Mouse (Mus musculus) MEL (cell line): Measurements from ENCODE around the gene Rcor1. TPM values are rescaled to one million over a fixed set of nuclear protein-coding genes. Genes with fewer than 3 reads are reported as not detected.

Source experiments
- DNase-seq: peaks from one replicate; pipeline ENCODE4 v3.0.0; 2011; ENCODE audit warnings: low read depth, low spot score
- H3K27ac ChIP-seq: 2 replicates; pipeline ENCODE4 v1.5.1; 2012; ENCODE audit warnings: low read depth, mild to moderate bottlenecking, control low read depth, low read length, moderate library complexity; ENCODE audit not compliant: control insufficient read depth
- H3K27me3 ChIP-seq, 2 experiments: fragments of 150-350 bp in 1 of 2; sonication (generic) in 1 of 2; 2 replicates each; pipeline ENCODE4 v1.6.1; 2012; ENCODE audit warnings: low read length in 2 of 2, mild to moderate bottlenecking in 2 of 2, improper control_type of control experiment in 1 of 2, moderate library complexity in 1 of 2; ENCODE audit not compliant: insufficient read depth in 2 of 2, control insufficient read depth in 1 of 2
- H3K36me3 ChIP-seq, 2 experiments: 2 replicates each; pipeline ENCODE4 v1.6.1; 2012 to 2014; ENCODE audit warnings: low read length in 2 of 2, improper control_type of control experiment in 1 of 2, inconsistent platforms in 1 of 2, mild to moderate bottlenecking in 1 of 2; ENCODE audit not compliant: insufficient read depth in 2 of 2, control insufficient read depth in 1 of 2
- H3K4me1 ChIP-seq, 2 experiments: fragments of 150-350 bp in 1 of 2; sonication (generic) in 1 of 2; 2 replicates each; pipeline ENCODE4 v1.6.1; 2012; ENCODE audit warnings: low read length in 2 of 2, improper control_type of control experiment in 1 of 2, mild to moderate bottlenecking in 1 of 2; ENCODE audit not compliant: insufficient read depth in 2 of 2, control insufficient read depth in 1 of 2
- H3K4me3 ChIP-seq, 2 experiments: fragments of 150-350 bp in 1 of 2; sonication (generic) in 1 of 2; 2 replicates each; pipeline ENCODE4 v1.5.1; 2012; ENCODE audit warnings: low read depth in 2 of 2, low read length in 2 of 2, mild to moderate bottlenecking in 2 of 2, moderate library complexity in 2 of 2, control low read depth in 1 of 2, improper control_type of control experiment in 1 of 2; ENCODE audit not compliant: control insufficient read depth in 1 of 2, insufficient read depth in 1 of 2
- H3K79me2 ChIP-seq: 2 replicates; pipeline ENCODE4 v1.6.1; 2012; ENCODE audit warnings: mild to moderate bottlenecking, low read length, moderate library complexity; ENCODE audit not compliant: control insufficient read depth, poor library complexity, insufficient read depth
- H3K9ac ChIP-seq: 2 replicates; pipeline ENCODE4 v1.6.1; 2012; ENCODE audit warnings: low read depth, mild to moderate bottlenecking, control low read depth, low read length, moderate library complexity; ENCODE audit not compliant: control insufficient read depth, poor library complexity, severe bottlenecking
- H3K9me3 ChIP-seq: fragments of 150-350 bp; sonication (generic); replicated peaks from 2 replicates; pipeline ENCODE4 v1.6.1; 2012; ENCODE audit warnings: mild to moderate bottlenecking, low read length, improper control_type of control experiment, moderate library complexity; ENCODE audit not compliant: insufficient read depth
- BHLHE40 ChIP-seq: IDR thresholded peaks from 2 replicates; pipeline ENCODE4 v1.6.1; 2012; ENCODE audit warnings: low read depth, mild to moderate bottlenecking, inconsistent platforms, low read length, improper control_type of control experiment, borderline replicate concordance
- E2F4 ChIP-seq: IDR thresholded peaks from 2 replicates; pipeline ENCODE4 v1.6.1; 2011; ENCODE audit warnings: low read depth, low read length, improper control_type of control experiment, borderline replicate concordance
- ELF1 ChIP-seq: IDR thresholded peaks from 2 replicates; pipeline ENCODE4 v1.6.1; 2014; ENCODE audit warnings: low read depth, mild to moderate bottlenecking, inconsistent platforms, low read length, improper control_type of control experiment, moderate library complexity
- EP300 ChIP-seq, 2 experiments: IDR thresholded peaks; 2 replicates each; pipeline ENCODE4 v1.6.1; 2011; ENCODE audit warnings: improper control_type of control experiment in 2 of 2, low read length in 2 of 2, low read depth in 1 of 2, mild to moderate bottlenecking in 1 of 2
- ETS1 ChIP-seq: IDR thresholded peaks from 2 replicates; pipeline ENCODE4 v1.6.1; 2012; ENCODE audit warnings: low read depth, mild to moderate bottlenecking, inconsistent platforms, low read length, improper control_type of control experiment, moderate library complexity
- JUND ChIP-seq: IDR thresholded peaks from 2 replicates; pipeline ENCODE4 v1.6.1; 2011; ENCODE audit warnings: low read depth, mild to moderate bottlenecking, improper control_type of control experiment, low read length
- KAT2A ChIP-seq: conservative IDR thresholded peaks from 2 replicates; pipeline ENCODE4 v1.6.1; 2012; ENCODE audit warnings: low read depth, low read length, improper control_type of control experiment, inconsistent platforms
- MAX ChIP-seq: IDR thresholded peaks from 2 replicates; pipeline ENCODE4 v1.6.1; 2011; ENCODE audit warnings: low read length, improper control_type of control experiment
- MAZ ChIP-seq: IDR thresholded peaks from 2 replicates; pipeline ENCODE4 v1.6.1; 2012; ENCODE audit warnings: low read depth, mild to moderate bottlenecking, inconsistent platforms, low read length, improper control_type of control experiment
- MYB ChIP-seq: IDR thresholded peaks from 2 replicates; pipeline ENCODE4 v1.6.1; 2011; ENCODE audit warnings: mild to moderate bottlenecking, low read depth, low read length, improper control_type of control experiment
- NELFE ChIP-seq: IDR thresholded peaks from 2 replicates; pipeline ENCODE4 v1.6.1; 2011; ENCODE audit warnings: low read depth, low read length, improper control_type of control experiment
- RCOR1 ChIP-seq: IDR thresholded peaks from 2 replicates; pipeline ENCODE4 v1.6.1; 2012; ENCODE audit warnings: low read depth, mild to moderate bottlenecking, inconsistent platforms, low read length, improper control_type of control experiment
- TAL1 ChIP-seq: IDR thresholded peaks from 2 replicates; pipeline ENCODE4 v1.6.1; 2012; ENCODE audit warnings: mild to moderate bottlenecking, inconsistent platforms, low read length, moderate library complexity, mixed read lengths
- TBP ChIP-seq: IDR thresholded peaks from 2 replicates; pipeline ENCODE4 v1.8.0; 2011; ENCODE audit warnings: low read depth, low read length, improper control_type of control experiment
- TCF12 ChIP-seq: IDR thresholded peaks from 2 replicates; pipeline ENCODE4 v1.6.1; 2014; ENCODE audit warnings: low read depth, mild to moderate bottlenecking, inconsistent platforms, low read length, improper control_type of control experiment, moderate library complexity
- UBTF ChIP-seq: IDR thresholded peaks from 2 replicates; pipeline ENCODE4 v1.6.1; 2012; ENCODE audit warnings: low read depth, mild to moderate bottlenecking, inconsistent platforms, low read length, improper control_type of control experiment, moderate library complexity, borderline replicate concordance; ENCODE audit not compliant: insufficient read depth
- USF1 ChIP-seq: IDR thresholded peaks from 2 replicates; pipeline ENCODE4 v1.6.1; 2014; ENCODE audit warnings: low read depth, mild to moderate bottlenecking, inconsistent platforms, low read length, improper control_type of control experiment, moderate library complexity
- USF2 ChIP-seq, 2 experiments: IDR thresholded peaks; 2 replicates each; pipeline ENCODE4 v1.6.1; 2011 to 2012; ENCODE audit warnings: improper control_type of control experiment in 2 of 2, low read length in 2 of 2, borderline replicate concordance in 1 of 2, inconsistent platforms in 1 of 2, low read depth in 1 of 2, mild to moderate bottlenecking in 1 of 2; ENCODE audit not compliant: insufficient read depth in 1 of 2
- ZKSCAN1 ChIP-seq: IDR thresholded peaks from 2 replicates; pipeline ENCODE4 v1.6.1; 2012; ENCODE audit warnings: low read depth, mild to moderate bottlenecking, inconsistent platforms, low read length, improper control_type of control experiment, moderate library complexity
- ZMIZ1 ChIP-seq: IDR thresholded peaks from 2 replicates; pipeline ENCODE4 v1.6.1; 2012; ENCODE audit warnings: low read depth, mild to moderate bottlenecking, inconsistent platforms, low read length, improper control_type of control experiment, moderate library complexity
- ZNF384 ChIP-seq: IDR thresholded peaks from 2 replicates; pipeline ENCODE4 v1.6.1; 2012; ENCODE audit warnings: low read depth, mild to moderate bottlenecking, inconsistent platforms, low read length, improper control_type of control experiment
- polyA plus RNA-seq, 2 experiments: library from polyadenylated mRNA; stranded (reverse) in 1 of 2; unstranded in 1 of 2; fragments of >175 nt in 1 of 2; fragments of >200 nt in 1 of 2; gene quantifications; 2 replicates each; pipeline versions ENCODE4 v1.2.1 to v1.2.4; 2012; ENCODE audit warnings: low replicate concordance in 2 of 2, low read depth in 1 of 2; ENCODE audit not compliant: insufficient read length in 2 of 2, insufficient read depth in 1 of 2, missing spikeins in 1 of 2
- total RNA-seq: library from RNA; depleted of rRNA; stranded (reverse); fragments of 300-350 nt; gene quantifications from 2 replicates; pipeline ENCODE4 v1.2.3, GENCODE M21; 2012

Gene Rcor1
- total and polyA plus RNA-seq, 3 experiments: 23.1 to 44.3 (median 37.1) TPM

DNA sequence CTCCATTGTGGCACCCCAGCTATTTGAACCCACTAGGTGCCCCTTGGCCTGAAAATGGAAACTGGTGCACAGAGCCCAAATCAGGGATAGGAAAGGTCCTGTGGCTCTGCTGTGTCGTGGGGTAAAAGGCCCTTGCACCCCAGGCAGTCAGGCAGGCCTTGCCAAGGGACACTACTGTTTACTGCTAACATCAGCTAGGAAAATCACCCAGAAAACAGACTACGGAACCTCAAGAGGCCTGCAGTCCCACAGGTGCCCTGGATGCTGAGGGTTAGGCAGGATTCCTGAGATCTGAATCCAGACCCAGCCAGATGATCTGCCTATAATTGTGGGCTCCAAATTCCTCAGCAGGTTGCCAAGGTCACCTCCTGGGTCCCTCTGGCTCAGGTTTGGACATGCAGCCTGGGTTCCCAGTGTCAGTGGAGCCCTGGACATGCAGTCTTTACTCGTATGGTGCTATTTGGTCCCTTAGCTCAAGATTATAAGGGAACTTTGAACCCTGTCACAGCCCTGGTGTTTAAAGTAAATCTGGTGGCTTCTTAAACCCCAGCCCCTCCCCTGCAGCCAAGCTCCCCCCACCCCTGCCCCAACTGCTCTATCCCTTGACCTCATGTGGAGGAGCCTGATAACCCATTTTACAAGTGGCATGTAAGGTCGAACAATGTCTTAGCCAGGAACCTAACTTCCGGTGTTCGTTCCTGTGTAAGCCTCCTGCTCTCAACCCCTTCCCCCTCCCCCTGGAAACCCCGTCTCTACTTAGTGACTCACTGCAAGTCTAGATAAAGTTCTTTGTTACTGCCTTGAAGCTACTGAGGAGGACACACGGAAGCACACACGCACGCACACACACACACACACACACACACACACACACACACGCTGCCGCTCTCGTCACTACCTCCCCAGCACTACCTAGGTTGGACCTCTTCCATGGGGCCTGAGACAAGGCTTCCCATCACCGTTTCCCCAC is 31.7 kb upstream of the Rcor1 start (continued):
- TF ChIP-seq MYB (0 out of 2 replicates have a peak, but pooled peaks have one; percentile 19), KAT2A (no peak), RCOR1 (peak; percentile 34; the same call in 1 of the 2 replicates), NELFE (peak; percentile 67), E2F4 (no peak), USF1 (no peak), JUND (no peak; the same call in 1 of the 2 replicates), UBTF (no peak), TCF12 (peak; percentile 87), ZNF384 (no peak), TAL1 (peak; percentile 57), TBP (peak; percentile 87), EP300 (IDR thresholded peaks at IDR 0.05; ENCODE audit: low read depth in 1 of 2, low read length in 2 of 2) (peak; percentile 84 to 88), ETS1 (peak; percentile 93), MAX (peak; percentile 58), ELF1 (peak; percentile 85), ZMIZ1 (peak; percentile 47), ZKSCAN1 (no peak), USF2 (IDR thresholded peaks at IDR 0.05; ENCODE audit: borderline replicate concordance in 1 of 2, insufficient read depth in 1 of 2, low read depth in 1 of 2, low read length in 2 of 2) (no peak)

DNA sequence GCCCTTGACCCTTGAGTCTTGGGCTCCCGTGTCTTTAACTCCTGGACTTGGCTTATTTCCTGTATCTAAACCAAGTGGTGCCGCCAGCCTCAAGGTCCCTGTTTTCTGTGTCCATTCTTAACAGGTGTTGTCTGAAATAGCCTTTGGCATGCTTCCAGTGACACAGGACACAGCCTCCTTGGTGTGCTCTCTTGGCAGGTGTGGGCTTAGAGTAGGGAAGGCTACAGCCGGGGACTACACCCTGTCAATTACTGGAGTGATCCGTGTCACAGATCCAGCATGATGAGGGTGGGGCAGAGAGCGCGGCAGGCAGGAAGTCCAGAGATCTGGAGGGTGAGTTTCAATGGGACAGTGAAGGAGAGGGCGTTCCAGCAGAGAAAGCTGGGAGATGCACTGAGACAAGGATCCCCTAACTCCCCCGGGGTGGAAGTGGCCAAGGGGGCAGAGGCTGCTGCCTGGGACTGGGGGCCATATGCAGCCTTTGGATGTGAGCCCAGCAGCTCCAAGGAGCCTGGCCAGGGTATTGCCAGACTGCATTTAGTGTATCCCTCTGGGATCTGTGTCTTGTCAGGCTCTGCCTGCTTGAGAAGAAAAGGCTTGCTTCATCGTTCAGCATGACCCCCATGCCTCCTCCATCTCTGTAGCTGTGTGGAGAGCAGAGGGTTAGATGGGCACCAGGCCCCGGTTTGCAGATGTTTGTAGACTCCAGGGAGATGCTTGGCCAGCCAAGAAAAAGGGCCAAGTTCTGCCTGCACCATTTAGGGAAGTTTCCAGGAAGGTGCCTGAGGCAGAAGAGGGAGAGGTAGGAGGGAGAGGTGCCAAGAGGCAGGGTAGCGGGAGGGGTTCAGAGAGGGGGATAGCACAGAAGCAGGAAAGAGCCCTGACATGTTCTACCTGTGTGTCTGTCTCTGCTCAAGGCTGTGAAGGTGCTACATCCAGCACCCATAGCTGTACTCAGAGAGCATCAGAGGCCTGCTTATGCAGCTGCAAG is 30.4 kb upstream of the Rcor1 start:
- Histone ChIP-seq H3K36me3 (peaks cover 0 to 31% of the 10 kb centered on the region in 2 experiments; a peak in 2 of 4 replicates), H3K9ac (peak overlapping the region; percentile 59), H3K4me1 (peaks cover 26 to 45% of the 10 kb centered on the region in 2 experiments)
- 0 out of 2 replicates have a peak, but pooled peaks have one; percentile 30 for TF ChIP-seq MAZ
- TF ChIP-seq BHLHE40: no peak
- TF ChIP-seq, all 39 proteins: peak for 1
- DNase-seq: peak; percentile 47
- peak overlapping the region in 1 of 2 experiments; percentile 3; a peak in 1 of 4 replicates for H3K4me3 ChIP-seq
- H3K79me2 ChIP-seq: no peaks in the 10 kb centered on the region
- peak overlapping the region; percentile 78 for H3K27ac ChIP-seq
- no peaks in the 10 kb centered on the region for H3K9me3 ChIP-seq
- no peaks in the 10 kb centered on the region for H3K27me3 ChIP-seq
